Mouse (Mus musculus) kidney, postnatal 25 days (tissue): ENCODE results near the gene Urb1.

Source experiments
- DNase-seq, 2 experiments: peaks; one replicate each; pipeline ENCODE4 v3.0.0; 2021; ENCODE audit warnings: mixed read lengths in 2 of 2

Gene Urb1

GRCm38 (mm10) chr16:90766919-90767454 lies 43.2 kb downstream of the Urb1 start:
- DNase-seq = no peak

- DNase-seq = no peak
Measured at GRCm38 (mm10) chr16:90765195-90765877, 44.9 kb downstream of the Urb1 start.

GRCm38 (mm10) chr16:90760515-90760914 lies 49.7 kb downstream of the Urb1 start:
- DNase-seq = no peak

GRCm38 (mm10) chr16:90759335-90759734 lies 50.9 kb downstream of the Urb1 start:
- no peak for DNase-seq

- peak in 1 of 2 experiments; percentile 16 for DNase-seq
Measured at GRCm38 (mm10) chr16:90753386-90753941, 56.7 kb downstream of the Urb1 start.

GRCm38 (mm10) chr16:90748169-90748568 lies 62.0 kb downstream of the Urb1 start:
- DNase-seq = no peak

- DNase-seq = no peak
Measured at GRCm38 (mm10) chr16:90747143-90747542, 63.1 kb downstream of the Urb1 start.

GRCm38 (mm10) chr16:90738092-90738956 lies 71.9 kb downstream of the Urb1 start, which contains the start of gene Mrap:
Gene Mrap (plus strand): TSS chr16:90738207.
- no peak for DNase-seq

- peak; percentile 17 to 54 for DNase-seq
Measured at GRCm38 (mm10) chr16:90736672-90737270, 73.4 kb downstream of the Urb1 start.

- DNase-seq = no peak
Measured at GRCm38 (mm10) chr16:90735611-90736010, 74.6 kb downstream of the Urb1 start.

- peak; percentile 96 for DNase-seq
Measured at GRCm38 (mm10) chr16:90727233-90728115, 82.7 kb downstream of the Urb1 start, which contains the start of gene Mis18a. Gene Mis18a (minus strand): TSS chr16:90727404.

GRCm38 (mm10) chr16:90726600-90727227 lies 83.5 kb downstream of the Urb1 start:
- no peak for DNase-seq

- no peak for DNase-seq
Measured at GRCm38 (mm10) chr16:90724051-90724450, 86.2 kb downstream of the Urb1 start.

- no peak for DNase-seq
Measured at GRCm38 (mm10) chr16:90710313-90710712, 99.9 kb downstream of the Urb1 start.

GRCm38 (mm10) chr16:90709711-90710289 lies 100.4 kb downstream of the Urb1 start:
- DNase-seq = peak; percentile 66 to 79

- DNase-seq = no peak
Measured at GRCm38 (mm10) chr16:90706279-90706678, 103.9 kb downstream of the Urb1 start.

- no peak for DNase-seq
Measured at GRCm38 (mm10) chr16:90704161-90704825, 105.9 kb downstream of the Urb1 start.

GRCm38 (mm10) chr16:90703646-90704045 lies 106.6 kb downstream of the Urb1 start:
- no peak for DNase-seq

- DNase-seq = no peak
Measured at GRCm38 (mm10) chr16:90701541-90701940, 108.7 kb downstream of the Urb1 start.
